Mouse (Mus musculus): ENCODE data around the gene Fam149a. TPM values are rescaled to one million over a fixed set of nuclear protein-coding genes. Genes with fewer than 3 reads are reported as not detected.

Fam149a gene
- polyA plus RNA-seq, 1 experiment: 0.03 TPM

- no peaks in the 10 kb centered on the region for H3K36me3 ChIP-seq (ENCODE audit: control insufficient read depth)
Observed at GRCm38 (mm10) chr8:45320930-45321329, 61.2 kb downstream of the Fam149a start.

GRCm38 (mm10) chr8:45310967-45311366, 71.1 kb downstream of the Fam149a start:
- Histone ChIP-seq H3K4me1 (ENCODE audit: control insufficient read depth) (no peaks in the 10 kb centered on the region), H3K27me3 (ENCODE audit: control insufficient read depth) (no peaks in the 10 kb centered on the region), H3K4me3 (replicated peaks) (no peak overlapping the region), H3K9me3 (ENCODE audit: control insufficient read depth, low read length) (peaks cover 2% of the 10 kb centered on the region; the same call in 1 of the 2 replicates), H3K36me3 (ENCODE audit: control insufficient read depth) (no peaks in the 10 kb centered on the region; the same call in 1 of the 2 replicates)
- TF ChIP-seq GATA1 (IDR thresholded peaks at IDR 0.05; ENCODE audit: low read length) (no peak), TAL1 (IDR thresholded peaks at IDR 0.05; ENCODE audit: low read length) (no peak)

More at GRCm38 (mm10) chr8:45320930-45321329, 61.2 kb downstream of the Fam149a start:
- Histone ChIP-seq H3K4me3 (replicated peaks) (no peak overlapping the region), H3K9me3 (ENCODE audit: control insufficient read depth, low read length) (no peaks in the 10 kb centered on the region), H3K27me3 (ENCODE audit: control insufficient read depth) (no peaks in the 10 kb centered on the region), H3K4me1 (ENCODE audit: control insufficient read depth) (no peaks in the 10 kb centered on the region)
- TF ChIP-seq TAL1 (IDR thresholded peaks at IDR 0.05; ENCODE audit: low read length) (no peak), GATA1 (IDR thresholded peaks at IDR 0.05; ENCODE audit: low read length) (no peak)

- Histone ChIP-seq H3K9me3 (ENCODE audit: control insufficient read depth, low read length) (no peaks in the 10 kb centered on the region; the same call in 1 of the 2 replicates), H3K4me1 (ENCODE audit: control insufficient read depth) (no peaks in the 10 kb centered on the region), H3K27me3 (ENCODE audit: control insufficient read depth) (no peaks in the 10 kb centered on the region), H3K36me3 (ENCODE audit: control insufficient read depth) (no peaks in the 10 kb centered on the region; the same call in 1 of the 2 replicates), H3K4me3 (replicated peaks) (no peak within 1 kb of the TSS)
- TF ChIP-seq GATA1 (IDR thresholded peaks at IDR 0.05; ENCODE audit: low read length) (no peak), TAL1 (IDR thresholded peaks at IDR 0.05; ENCODE audit: low read length) (no peak)
Observed at GRCm38 (mm10) chr8:45308366-45308765, 73.7 kb downstream of the Fam149a start, which contains the start of gene Gm45753. Gene Gm45753 (minus strand): TSS chr8:45308466.

GRCm38 (mm10) chr8:45305479-45305878, 76.6 kb downstream of the Fam149a start:
- H3K36me3 ChIP-seq (ENCODE audit: control insufficient read depth): no peaks in the 10 kb centered on the region; the same call in 1 of the 2 replicates
- no peaks in the 10 kb centered on the region for H3K4me1 ChIP-seq (ENCODE audit: control insufficient read depth)
- TF ChIP-seq GATA1 (IDR thresholded peaks at IDR 0.05; ENCODE audit: low read length): no peak
- TF ChIP-seq TAL1 (IDR thresholded peaks at IDR 0.05; ENCODE audit: low read length): no peak
- H3K4me3 ChIP-seq (replicated peaks): no peak overlapping the region
- no peaks in the 10 kb centered on the region; the same call in 1 of the 2 replicates for H3K9me3 ChIP-seq (ENCODE audit: control insufficient read depth, low read length)
- H3K27me3 ChIP-seq (ENCODE audit: control insufficient read depth): no peaks in the 10 kb centered on the region

GRCm38 (mm10) chr8:45304354-45304753, 77.7 kb downstream of the Fam149a start:
- Histone ChIP-seq H3K27me3 (ENCODE audit: control insufficient read depth) (no peaks in the 10 kb centered on the region), H3K4me1 (ENCODE audit: control insufficient read depth) (no peaks in the 10 kb centered on the region), H3K36me3 (ENCODE audit: control insufficient read depth) (no peaks in the 10 kb centered on the region), H3K9me3 (ENCODE audit: control insufficient read depth, low read length) (no peaks in the 10 kb centered on the region), H3K4me3 (replicated peaks) (no peak overlapping the region)
- no peak for TF ChIP-seq GATA1 (IDR thresholded peaks at IDR 0.05; ENCODE audit: low read length)
- TF ChIP-seq TAL1 (IDR thresholded peaks at IDR 0.05; ENCODE audit: low read length): no peak

- H3K4me1 ChIP-seq (ENCODE audit: control insufficient read depth): no peaks in the 10 kb centered on the region
- no peak overlapping the region for H3K4me3 ChIP-seq (replicated peaks)
- H3K9me3 ChIP-seq (ENCODE audit: control insufficient read depth, low read length): peaks cover 3% of the 10 kb centered on the region; the same call in 1 of the 2 replicates
- no peaks in the 10 kb centered on the region for H3K27me3 ChIP-seq (ENCODE audit: control insufficient read depth)
- no peaks in the 10 kb centered on the region for H3K36me3 ChIP-seq (ENCODE audit: control insufficient read depth)
- TF ChIP-seq GATA1 (IDR thresholded peaks at IDR 0.05; ENCODE audit: low read length): no peak
- no peak for TF ChIP-seq TAL1 (IDR thresholded peaks at IDR 0.05; ENCODE audit: low read length)
Observed at GRCm38 (mm10) chr8:45302390-45302789, 79.7 kb downstream of the Fam149a start.

GRCm38 (mm10) chr8:45295276-45295675, 86.8 kb downstream of the Fam149a start:
- Histone ChIP-seq H3K4me1 (ENCODE audit: control insufficient read depth) (no peaks in the 10 kb centered on the region), H3K9me3 (ENCODE audit: control insufficient read depth, low read length) (peaks cover 11% of the 10 kb centered on the region), H3K27me3 (ENCODE audit: control insufficient read depth) (no peaks in the 10 kb centered on the region), H3K36me3 (ENCODE audit: control insufficient read depth) (no peaks in the 10 kb centered on the region), H3K4me3 (replicated peaks) (no peak overlapping the region)
- TF ChIP-seq TAL1 (IDR thresholded peaks at IDR 0.05; ENCODE audit: low read length): no peak
- TF ChIP-seq GATA1 (IDR thresholded peaks at IDR 0.05; ENCODE audit: low read length): no peak

GRCm38 (mm10) chr8:45294687-45295086, 87.4 kb downstream of the Fam149a start, which contains the start of gene Klkb1:
Gene Klkb1 (minus strand): TSS chr8:45294859.
- Histone ChIP-seq H3K4me3 (replicated peaks) (no peak within 1 kb of the TSS), H3K27me3 (ENCODE audit: control insufficient read depth) (no peaks in the 10 kb centered on the region), H3K9me3 (ENCODE audit: control insufficient read depth, low read length) (peaks cover 11% of the 10 kb centered on the region), H3K36me3 (ENCODE audit: control insufficient read depth) (no peaks in the 10 kb centered on the region), H3K4me1 (ENCODE audit: control insufficient read depth) (no peaks in the 10 kb centered on the region)
- no peak for TF ChIP-seq TAL1 (IDR thresholded peaks at IDR 0.05; ENCODE audit: low read length)
- TF ChIP-seq GATA1 (IDR thresholded peaks at IDR 0.05; ENCODE audit: low read length): no peak

GRCm38 (mm10) chr8:45291790-45292189, 90.3 kb downstream of the Fam149a start:
- TF ChIP-seq GATA1 (IDR thresholded peaks at IDR 0.05; ENCODE audit: low read length): no peak
- no peak for TF ChIP-seq TAL1 (IDR thresholded peaks at IDR 0.05; ENCODE audit: low read length)
- no peak overlapping the region for H3K4me3 ChIP-seq (replicated peaks)
- H3K27me3 ChIP-seq (ENCODE audit: control insufficient read depth): no peaks in the 10 kb centered on the region
- H3K36me3 ChIP-seq (ENCODE audit: control insufficient read depth): no peaks in the 10 kb centered on the region
- no peaks in the 10 kb centered on the region for H3K4me1 ChIP-seq (ENCODE audit: control insufficient read depth)
- H3K9me3 ChIP-seq (ENCODE audit: control insufficient read depth, low read length): 0 out of 2 replicates have a peak, but pooled peaks cover 7% of the 10 kb centered on the region

Other genes starting within 250 kb of the Fam149a start
- 0.02 TPM in 1 of 2 replicates, not detected in the other for gene F11, start 120.3 kb downstream of the Fam149a start, polyA plus RNA-seq (2012)
- gene Klkb1, start 87.4 kb downstream of the Fam149a start, polyA plus RNA-seq (2012): not detected in 2 replicates
- not detected in 2 replicates for gene Gm45753, start 73.8 kb downstream of the Fam149a start, polyA plus RNA-seq (2012)
- not detected in 2 replicates for gene Cyp4v3, start 49.1 kb downstream of the Fam149a start, polyA plus RNA-seq (2012)
- gene Tlr3, start 28.8 kb upstream of the Fam149a start, polyA plus RNA-seq (2012): not detected in 2 replicates
- 0.01 and 0.08 TPM in 2 replicates for gene Sorbs2, start 125.5 kb upstream of the Fam149a start, polyA plus RNA-seq (2012)

Measured in erythroblast, embryonic 14.5 days (primary cell).